Mouse (Mus musculus): ENCODE results near the gene Egln1. TPM values are rescaled to one million over a fixed set of nuclear protein-coding genes. Genes with fewer than 3 reads are reported as not detected.

The Egln1 gene
- polyA plus RNA-seq, 1 experiment from 2014 or later: 5.1 TPM

GRCm38 (mm10) chr8:124921369-124922279 is 27.5 kb downstream of the Egln1 start:
- peak overlapping the region; percentile 31; the same call in 1 of the 2 replicates for H3K4me2 ChIP-seq (ENCODE audit: low read depth, low read length)

GRCm38 (mm10) chr8:124917741-124918484 is 31.2 kb downstream of the Egln1 start:
- peaks cover 12% of the 10 kb centered on the region for H3K36me3 ChIP-seq (ENCODE audit: control insufficient read depth, insufficient read depth)
- H3K27me3 ChIP-seq (ENCODE audit: control insufficient read depth, insufficient read depth, low read depth, low read length): no peaks in the 10 kb centered on the region
- no peak for ATAC-seq (ENCODE audit: low read depth)
- 79% methylated on average over 18 of the region's 18 CpGs for WGBS (ENCODE audit: insufficient replicate concordance)
- H3K4me1 ChIP-seq (ENCODE audit: control insufficient read depth, low read depth, low read length): peaks cover 15% of the 10 kb centered on the region
- H3K4me2 ChIP-seq (ENCODE audit: low read depth, low read length): no peak overlapping the region
- no peak overlapping the region for H3K27ac ChIP-seq (ENCODE audit: low read length)
- no peaks in the 10 kb centered on the region for H3K9me3 ChIP-seq (replicated peaks; ENCODE audit: control insufficient read depth, low read length)
- H3K4me3 ChIP-seq (ENCODE audit: low read depth, low read length): no peak overlapping the region
- H3K9ac ChIP-seq (ENCODE audit: low read depth, low read length): no peak overlapping the region

More at GRCm38 (mm10) chr8:124921369-124922279, 27.5 kb downstream of the Egln1 start:
- Histone ChIP-seq H3K27ac (ENCODE audit: low read length) (no peak overlapping the region), H3K4me1 (ENCODE audit: control insufficient read depth, low read depth, low read length) (peaks cover 29% of the 10 kb centered on the region), H3K4me3 (ENCODE audit: low read depth, low read length) (no peak overlapping the region), H3K27me3 (ENCODE audit: control insufficient read depth, insufficient read depth, low read depth, low read length) (no peaks in the 10 kb centered on the region), H3K9ac (ENCODE audit: low read depth, low read length) (no peak overlapping the region), H3K9me3 (replicated peaks; ENCODE audit: control insufficient read depth, low read length) (no peaks in the 10 kb centered on the region), H3K36me3 (ENCODE audit: control insufficient read depth, insufficient read depth) (no peaks in the 10 kb centered on the region)
- ATAC-seq (ENCODE audit: low read depth): peak; percentile 28; the same call in 1 of the 2 replicates
- 41% methylated on average over 18 of the region's 18 CpGs for WGBS (ENCODE audit: insufficient replicate concordance)

GRCm38 (mm10) chr8:124914061-124914460 is 35.1 kb downstream of the Egln1 start:
- H3K9me3 ChIP-seq (replicated peaks; ENCODE audit: control insufficient read depth, low read length): no peaks in the 10 kb centered on the region
- peaks cover 34% of the 10 kb centered on the region for H3K36me3 ChIP-seq (ENCODE audit: control insufficient read depth, insufficient read depth)
- peaks cover 4% of the 10 kb centered on the region; the same call in 1 of the 2 replicates for H3K4me1 ChIP-seq (ENCODE audit: control insufficient read depth, low read depth, low read length)
- H3K4me3 ChIP-seq (ENCODE audit: low read depth, low read length): no peak overlapping the region
- no peak overlapping the region for H3K9ac ChIP-seq (ENCODE audit: low read depth, low read length)
- H3K27ac ChIP-seq (ENCODE audit: low read length): no peak overlapping the region
- H3K4me2 ChIP-seq (ENCODE audit: low read depth, low read length): no peak overlapping the region
- WGBS (ENCODE audit: insufficient replicate concordance): 93% methylated on average over 5 of the region's 5 CpGs
- no peak for ATAC-seq (ENCODE audit: low read depth)
- H3K27me3 ChIP-seq (ENCODE audit: control insufficient read depth, insufficient read depth, low read depth, low read length): no peaks in the 10 kb centered on the region

- Histone ChIP-seq H3K4me3 (ENCODE audit: low read depth, low read length) (no peak overlapping the region), H3K4me1 (ENCODE audit: control insufficient read depth, low read depth, low read length) (peaks cover 4% of the 10 kb centered on the region; the same call in 1 of the 2 replicates), H3K36me3 (ENCODE audit: control insufficient read depth, insufficient read depth) (peaks cover 40% of the 10 kb centered on the region), H3K9me3 (replicated peaks; ENCODE audit: control insufficient read depth, low read length) (no peaks in the 10 kb centered on the region), H3K9ac (ENCODE audit: low read depth, low read length) (no peak overlapping the region), H3K4me2 (ENCODE audit: low read depth, low read length) (no peak overlapping the region), H3K27ac (ENCODE audit: low read length) (no peak overlapping the region), H3K27me3 (ENCODE audit: control insufficient read depth, insufficient read depth, low read depth, low read length) (no peaks in the 10 kb centered on the region)
- ATAC-seq (ENCODE audit: low read depth): no peak
- WGBS (ENCODE audit: insufficient replicate concordance): 48% methylated on average over 17 of the region's 17 CpGs
Measured at GRCm38 (mm10) chr8:124911938-124912872, 36.9 kb downstream of the Egln1 start.

- H3K9ac ChIP-seq (ENCODE audit: low read depth, low read length): no peak overlapping the region
- no peak overlapping the region for H3K4me3 ChIP-seq (ENCODE audit: low read depth, low read length)
- H3K9me3 ChIP-seq (replicated peaks; ENCODE audit: control insufficient read depth, low read length): no peaks in the 10 kb centered on the region
- no peak overlapping the region for H3K4me2 ChIP-seq (ENCODE audit: low read depth, low read length)
- no peak overlapping the region for H3K27ac ChIP-seq (ENCODE audit: low read length)
- 83% methylated on average over 10 of the region's 10 CpGs for WGBS (ENCODE audit: insufficient replicate concordance)
- ATAC-seq (ENCODE audit: low read depth): no peak
- peaks cover 40% of the 10 kb centered on the region for H3K36me3 ChIP-seq (ENCODE audit: control insufficient read depth, insufficient read depth)
- H3K27me3 ChIP-seq (ENCODE audit: control insufficient read depth, insufficient read depth, low read depth, low read length): no peaks in the 10 kb centered on the region
- H3K4me1 ChIP-seq (ENCODE audit: control insufficient read depth, low read depth, low read length): peaks cover 4% of the 10 kb centered on the region; the same call in 1 of the 2 replicates
Measured at GRCm38 (mm10) chr8:124910349-124910748, 38.8 kb downstream of the Egln1 start.

GRCm38 (mm10) chr8:124909936-124910335 is 39.2 kb downstream of the Egln1 start:
- H3K36me3 ChIP-seq (ENCODE audit: control insufficient read depth, insufficient read depth): peaks cover 40% of the 10 kb centered on the region
- ATAC-seq (ENCODE audit: low read depth): no peak
- 91% methylated on average over 16 of the region's 16 CpGs for WGBS (ENCODE audit: insufficient replicate concordance)

GRCm38 (mm10) chr8:124905482-124905881 is 43.6 kb downstream of the Egln1 start:
- Histone ChIP-seq H3K9ac (ENCODE audit: low read depth, low read length) (no peak overlapping the region), H3K27ac (ENCODE audit: low read length) (no peak overlapping the region), H3K9me3 (replicated peaks; ENCODE audit: control insufficient read depth, low read length) (no peaks in the 10 kb centered on the region), H3K4me3 (ENCODE audit: low read depth, low read length) (no peak overlapping the region), H3K4me1 (ENCODE audit: control insufficient read depth, low read depth, low read length) (no peaks in the 10 kb centered on the region; the same call in 1 of the 2 replicates), H3K36me3 (ENCODE audit: control insufficient read depth, insufficient read depth) (peaks cover 52% of the 10 kb centered on the region), H3K27me3 (ENCODE audit: control insufficient read depth, insufficient read depth, low read depth, low read length) (no peaks in the 10 kb centered on the region), H3K4me2 (ENCODE audit: low read depth, low read length) (no peak overlapping the region)
- ATAC-seq (ENCODE audit: low read depth): no peak
- 77% methylated on average over 2 of the region's 2 CpGs for WGBS (ENCODE audit: insufficient replicate concordance)

More at GRCm38 (mm10) chr8:124909936-124910335, 39.2 kb downstream of the Egln1 start:
- Histone ChIP-seq H3K9me3 (replicated peaks; ENCODE audit: control insufficient read depth, low read length) (no peaks in the 10 kb centered on the region), H3K27ac (ENCODE audit: low read length) (no peak overlapping the region), H3K27me3 (ENCODE audit: control insufficient read depth, insufficient read depth, low read depth, low read length) (no peaks in the 10 kb centered on the region), H3K4me3 (ENCODE audit: low read depth, low read length) (no peak overlapping the region), H3K4me2 (ENCODE audit: low read depth, low read length) (no peak overlapping the region), H3K9ac (ENCODE audit: low read depth, low read length) (no peak overlapping the region), H3K4me1 (ENCODE audit: control insufficient read depth, low read depth, low read length) (peaks cover 4% of the 10 kb centered on the region; the same call in 1 of the 2 replicates)

- Histone ChIP-seq H3K4me3 (ENCODE audit: low read depth, low read length) (no peak overlapping the region), H3K4me2 (ENCODE audit: low read depth, low read length) (no peak overlapping the region), H3K36me3 (ENCODE audit: control insufficient read depth, insufficient read depth) (peaks cover 39% of the 10 kb centered on the region), H3K9me3 (replicated peaks; ENCODE audit: control insufficient read depth, low read length) (no peaks in the 10 kb centered on the region), H3K4me1 (ENCODE audit: control insufficient read depth, low read depth, low read length) (peaks cover 7% of the 10 kb centered on the region), H3K27me3 (ENCODE audit: control insufficient read depth, insufficient read depth, low read depth, low read length) (no peaks in the 10 kb centered on the region), H3K27ac (ENCODE audit: low read length) (no peak overlapping the region), H3K9ac (ENCODE audit: low read depth, low read length) (no peak overlapping the region)
- 83% methylated on average over 15 of the region's 15 CpGs for WGBS (ENCODE audit: insufficient replicate concordance)
- peak; percentile 31; the same call in 1 of the 2 replicates for ATAC-seq (ENCODE audit: low read depth)
Measured at GRCm38 (mm10) chr8:124903198-124903597, 45.9 kb downstream of the Egln1 start.

All from liver, embryonic 16.5 days (tissue).